Mouse (Mus musculus): Measurements from ENCODE around the gene Wnt11. TPM values are rescaled to one million over a fixed set of nuclear protein-coding genes. Genes with fewer than 3 reads are reported as not detected.

Gene Wnt11
- polyA plus RNA-seq, 1 experiment from 2014 or later: 12.3 TPM

DNA sequence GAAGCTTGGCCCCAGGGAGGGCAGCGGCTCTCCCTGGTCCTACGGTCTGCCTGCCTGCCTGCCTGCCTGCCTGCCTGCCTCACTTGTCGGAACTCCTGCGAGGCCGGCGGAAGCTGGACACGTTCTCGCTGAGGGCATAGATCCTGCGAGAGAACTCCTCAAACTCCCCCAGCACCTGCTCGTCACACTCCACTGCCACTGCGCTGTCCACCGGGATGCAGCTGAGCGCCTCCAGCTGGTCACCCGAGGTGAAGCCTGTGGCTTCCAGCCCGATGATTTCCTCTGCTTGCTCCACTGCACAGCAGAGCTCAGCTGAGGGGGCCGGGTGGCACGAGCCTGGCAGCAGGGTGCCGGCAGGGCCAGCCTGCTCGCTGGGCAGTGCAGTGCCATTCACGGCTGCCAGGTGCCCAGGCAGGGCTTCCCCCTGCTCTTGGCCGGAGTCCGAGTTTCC is 52.9 kb downstream of the Wnt11 start:
- WGBS: 63% methylated on average over 22 of the region's 22 CpGs
- no peaks in the 10 kb centered on the region for H3K27me3 ChIP-seq (ENCODE audit: control insufficient read depth, insufficient read depth, low read depth, low read length)
- peaks cover 2% of the 10 kb centered on the region; the same call in 1 of the 2 replicates for H3K4me1 ChIP-seq (replicated peaks; ENCODE audit: control insufficient read depth, insufficient read depth, low read length)
- H3K4me2 ChIP-seq (ENCODE audit: low read depth, low read length): no peak overlapping the region
- H3K9ac ChIP-seq (ENCODE audit: low read length): no peak overlapping the region
- H3K36me3 ChIP-seq (ENCODE audit: control insufficient read depth, insufficient read depth, low read length): no peaks in the 10 kb centered on the region; the same call in 1 of the 2 replicates
- no peak for ATAC-seq (ENCODE audit: low read depth)
- H3K4me3 ChIP-seq (ENCODE audit: low read length): no peak overlapping the region
- H3K27ac ChIP-seq (ENCODE audit: low read length): no peak overlapping the region
- H3K9me3 ChIP-seq (ENCODE audit: control insufficient read depth, low read length): no peaks in the 10 kb centered on the region

DNA sequence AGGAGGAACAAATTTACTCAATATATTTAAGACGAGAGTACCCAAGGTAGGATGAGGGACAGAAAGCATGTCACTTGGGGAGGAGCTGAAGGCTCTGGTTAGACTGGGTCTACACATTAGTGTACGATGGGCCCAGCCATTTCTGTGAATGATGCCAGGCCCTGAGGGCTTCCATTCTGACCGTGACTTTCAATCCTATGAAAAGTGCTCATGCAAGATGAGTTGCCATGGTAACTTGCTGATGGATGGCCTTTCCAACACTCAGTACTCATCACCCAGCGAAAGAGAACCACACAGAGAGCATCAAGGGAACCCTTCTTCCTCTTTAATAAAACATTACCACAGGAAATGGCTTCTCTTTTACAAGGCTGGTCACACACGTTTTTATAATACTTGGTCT is 53.9 kb downstream of the Wnt11 start:
- ATAC-seq (ENCODE audit: low read depth): no peak
- H3K36me3 ChIP-seq (ENCODE audit: control insufficient read depth, insufficient read depth, low read length): no peaks in the 10 kb centered on the region; the same call in 1 of the 2 replicates
- H3K4me1 ChIP-seq (replicated peaks; ENCODE audit: control insufficient read depth, insufficient read depth, low read length): peaks cover 2% of the 10 kb centered on the region; the same call in 1 of the 2 replicates
- no peak overlapping the region for H3K4me2 ChIP-seq (ENCODE audit: low read depth, low read length)
- no peak overlapping the region for H3K4me3 ChIP-seq (ENCODE audit: low read length)
- no peaks in the 10 kb centered on the region for H3K9me3 ChIP-seq (ENCODE audit: control insufficient read depth, low read length)
- no peak overlapping the region for H3K27ac ChIP-seq (ENCODE audit: low read length)
- H3K27me3 ChIP-seq (ENCODE audit: control insufficient read depth, insufficient read depth, low read depth, low read length): no peaks in the 10 kb centered on the region
- WGBS: 58% methylated on average over 5 of the region's 5 CpGs
- no peak overlapping the region for H3K9ac ChIP-seq (ENCODE audit: low read length)

DNA sequence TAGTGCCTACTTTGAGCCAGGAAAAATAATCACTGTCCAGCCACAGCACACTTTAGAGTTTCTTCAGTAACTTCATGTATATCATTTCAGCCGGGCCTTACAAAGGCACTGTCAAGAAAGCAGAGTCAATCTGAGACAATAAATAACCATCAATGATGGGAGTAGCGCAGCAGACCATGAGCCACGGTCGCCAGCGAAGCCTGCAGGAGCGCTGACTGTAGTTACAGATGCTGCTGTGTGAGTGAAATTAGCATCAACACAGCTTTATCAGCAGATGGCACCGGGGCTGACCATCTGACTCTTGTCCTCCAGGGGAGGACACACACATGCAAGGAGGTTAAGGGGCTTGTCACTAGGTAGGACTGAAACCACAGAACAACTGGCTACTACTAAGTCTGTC is 54.3 kb downstream of the Wnt11 start:
- Histone ChIP-seq H3K9me3 (ENCODE audit: control insufficient read depth, low read length) (no peaks in the 10 kb centered on the region), H3K27me3 (ENCODE audit: control insufficient read depth, insufficient read depth, low read depth, low read length) (no peaks in the 10 kb centered on the region), H3K4me1 (replicated peaks; ENCODE audit: control insufficient read depth, insufficient read depth, low read length) (peaks cover 2% of the 10 kb centered on the region; the same call in 1 of the 2 replicates), H3K4me2 (ENCODE audit: low read depth, low read length) (no peak overlapping the region), H3K4me3 (ENCODE audit: low read length) (no peak overlapping the region), H3K27ac (ENCODE audit: low read length) (no peak overlapping the region), H3K36me3 (ENCODE audit: control insufficient read depth, insufficient read depth, low read length) (no peaks in the 10 kb centered on the region; the same call in 1 of the 2 replicates), H3K9ac (ENCODE audit: low read length) (no peak overlapping the region)
- ATAC-seq (ENCODE audit: low read depth): no peak
- WGBS: 71% methylated on average over 7 of the region's 7 CpGs

DNA sequence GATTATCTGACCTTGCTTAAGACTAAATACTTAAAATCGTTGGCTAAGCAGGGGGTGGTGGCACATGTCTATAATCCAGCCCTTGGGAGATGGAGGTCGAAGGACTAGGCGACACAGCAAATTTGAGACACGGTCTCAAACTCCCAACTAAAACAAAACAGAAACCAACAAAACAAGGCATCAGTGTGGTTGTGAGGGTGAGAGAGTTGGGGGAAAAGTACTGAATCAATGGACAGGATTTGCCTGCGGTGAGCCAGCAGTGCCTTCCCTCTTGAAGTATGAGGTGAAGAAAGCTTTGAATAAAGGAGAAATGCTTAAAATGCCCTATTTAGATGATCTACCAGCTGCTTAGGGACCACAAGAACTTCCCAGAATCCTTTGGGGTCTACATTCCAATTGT is 58.2 kb downstream of the Wnt11 start:
- H3K27ac ChIP-seq (ENCODE audit: low read length): no peak overlapping the region
- H3K4me3 ChIP-seq (ENCODE audit: low read length): no peak overlapping the region
- H3K9ac ChIP-seq (ENCODE audit: low read length): no peak overlapping the region
- H3K4me2 ChIP-seq (ENCODE audit: low read depth, low read length): no peak overlapping the region
- H3K27me3 ChIP-seq (ENCODE audit: control insufficient read depth, insufficient read depth, low read depth, low read length): no peaks in the 10 kb centered on the region
- no peaks in the 10 kb centered on the region for H3K36me3 ChIP-seq (ENCODE audit: control insufficient read depth, insufficient read depth, low read length)
- peaks cover 27% of the 10 kb centered on the region for H3K4me1 ChIP-seq (replicated peaks; ENCODE audit: control insufficient read depth, insufficient read depth, low read length)
- WGBS: 82% methylated on average over 5 of the region's 5 CpGs
- no peaks in the 10 kb centered on the region for H3K9me3 ChIP-seq (ENCODE audit: control insufficient read depth, low read length)
- ATAC-seq (ENCODE audit: low read depth): no peak

DNA sequence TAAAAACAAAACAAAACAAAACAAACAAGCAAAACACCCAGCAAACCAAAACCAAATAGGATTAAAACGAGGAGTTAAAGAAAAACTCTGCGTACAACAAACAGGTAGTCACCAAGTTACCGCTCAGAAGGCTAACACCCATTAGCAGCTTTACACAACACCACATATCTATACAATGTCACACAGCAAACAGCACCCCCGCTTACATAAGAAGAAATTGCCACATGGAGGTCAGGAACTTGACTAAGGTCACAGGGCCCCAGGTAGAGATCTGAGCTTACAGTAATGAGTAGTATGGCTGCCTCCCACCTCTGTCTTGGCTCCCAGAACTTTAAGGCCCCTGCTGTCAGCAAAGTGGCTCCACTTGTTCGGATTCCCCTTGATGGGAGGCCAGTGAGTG is 59.4 kb downstream of the Wnt11 start:
- Histone ChIP-seq H3K4me1 (replicated peaks; ENCODE audit: control insufficient read depth, insufficient read depth, low read length) (peaks cover 32% of the 10 kb centered on the region), H3K27ac (ENCODE audit: low read length) (no peak overlapping the region), H3K9me3 (ENCODE audit: control insufficient read depth, low read length) (no peaks in the 10 kb centered on the region), H3K4me3 (ENCODE audit: low read length) (no peak overlapping the region), H3K9ac (ENCODE audit: low read length) (no peak overlapping the region), H3K36me3 (ENCODE audit: control insufficient read depth, insufficient read depth, low read length) (no peaks in the 10 kb centered on the region), H3K27me3 (ENCODE audit: control insufficient read depth, insufficient read depth, low read depth, low read length) (no peaks in the 10 kb centered on the region), H3K4me2 (ENCODE audit: low read depth, low read length) (no peak overlapping the region)
- no peak for ATAC-seq (ENCODE audit: low read depth)
- 80% methylated on average over 5 of the region's 5 CpGs for WGBS

DNA sequence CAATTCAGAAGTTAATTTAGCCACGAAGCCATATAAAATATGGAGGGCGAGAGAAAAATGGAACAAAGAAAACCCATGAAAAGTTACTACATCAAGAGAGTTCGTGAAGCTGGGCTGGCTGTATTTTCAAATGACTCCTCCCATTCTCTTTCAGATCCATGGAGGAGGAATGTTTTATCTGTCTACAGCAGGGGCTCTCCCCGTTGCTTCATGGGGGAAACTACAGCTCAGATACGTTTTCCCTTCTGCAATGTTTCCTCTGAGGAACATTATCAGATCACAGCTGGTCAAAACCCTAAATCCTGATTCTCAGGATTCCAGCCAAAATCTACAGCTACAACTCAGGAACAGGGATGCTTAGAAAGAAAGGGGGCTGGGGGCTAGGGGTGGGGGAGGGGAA is 59.9 kb downstream of the Wnt11 start:
- WGBS: 40% methylated on average over 5 of the region's 5 CpGs
- Histone ChIP-seq H3K36me3 (ENCODE audit: control insufficient read depth, insufficient read depth, low read length) (no peaks in the 10 kb centered on the region), H3K9me3 (ENCODE audit: control insufficient read depth, low read length) (no peaks in the 10 kb centered on the region), H3K4me3 (ENCODE audit: low read length) (no peak overlapping the region), H3K27me3 (ENCODE audit: control insufficient read depth, insufficient read depth, low read depth, low read length) (no peaks in the 10 kb centered on the region), H3K4me1 (replicated peaks; ENCODE audit: control insufficient read depth, insufficient read depth, low read length) (peaks cover 36% of the 10 kb centered on the region), H3K9ac (ENCODE audit: low read length) (no peak overlapping the region), H3K4me2 (ENCODE audit: low read depth, low read length) (no peak overlapping the region), H3K27ac (ENCODE audit: low read length) (no peak overlapping the region)
- ATAC-seq (ENCODE audit: low read depth): no peak

DNA sequence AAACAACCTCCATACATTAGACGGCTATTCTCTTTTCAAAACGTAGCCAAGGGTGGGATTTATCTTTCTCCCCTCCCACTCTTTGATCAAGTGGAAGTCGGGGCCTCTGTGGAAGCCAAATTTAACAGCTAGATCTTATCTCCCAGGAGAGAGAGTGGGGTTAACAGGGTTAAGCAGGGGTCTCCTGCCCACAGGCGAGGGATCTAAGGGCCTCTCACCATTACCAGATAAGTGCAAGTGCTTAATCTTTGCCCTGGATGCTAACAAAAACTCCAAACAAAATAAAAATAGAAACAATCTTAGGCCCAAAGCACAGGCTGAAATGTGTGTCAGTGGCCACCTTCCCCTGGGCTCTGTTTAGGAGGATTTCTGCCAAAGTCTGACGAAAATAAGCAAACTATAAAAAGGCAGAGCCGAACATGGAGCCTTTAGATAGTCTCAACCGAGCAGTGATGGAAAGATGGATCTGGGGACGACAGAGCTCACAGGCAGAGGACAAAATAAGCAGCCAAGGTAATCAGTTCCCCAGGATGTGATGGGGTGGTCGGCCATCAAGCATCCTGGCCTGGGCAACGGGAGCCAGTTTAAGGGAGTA is 60.7 kb downstream of the Wnt11 start:
- no peaks in the 10 kb centered on the region for H3K9me3 ChIP-seq (ENCODE audit: control insufficient read depth, low read length)
- no peak overlapping the region for H3K9ac ChIP-seq (ENCODE audit: low read length)
- H3K4me1 ChIP-seq (replicated peaks; ENCODE audit: control insufficient read depth, insufficient read depth, low read length): peaks cover 43% of the 10 kb centered on the region
- H3K4me2 ChIP-seq (ENCODE audit: low read depth, low read length): no peak overlapping the region
- no peaks in the 10 kb centered on the region for H3K27me3 ChIP-seq (ENCODE audit: control insufficient read depth, insufficient read depth, low read depth, low read length)
- WGBS: 19% methylated on average over 10 of the region's 10 CpGs
- ATAC-seq (ENCODE audit: low read depth): no peak
- H3K27ac ChIP-seq (ENCODE audit: low read length): peak overlapping the region; percentile 50
- H3K36me3 ChIP-seq (ENCODE audit: control insufficient read depth, insufficient read depth, low read length): no peaks in the 10 kb centered on the region
- H3K4me3 ChIP-seq (ENCODE audit: low read length): no peak overlapping the region

DNA sequence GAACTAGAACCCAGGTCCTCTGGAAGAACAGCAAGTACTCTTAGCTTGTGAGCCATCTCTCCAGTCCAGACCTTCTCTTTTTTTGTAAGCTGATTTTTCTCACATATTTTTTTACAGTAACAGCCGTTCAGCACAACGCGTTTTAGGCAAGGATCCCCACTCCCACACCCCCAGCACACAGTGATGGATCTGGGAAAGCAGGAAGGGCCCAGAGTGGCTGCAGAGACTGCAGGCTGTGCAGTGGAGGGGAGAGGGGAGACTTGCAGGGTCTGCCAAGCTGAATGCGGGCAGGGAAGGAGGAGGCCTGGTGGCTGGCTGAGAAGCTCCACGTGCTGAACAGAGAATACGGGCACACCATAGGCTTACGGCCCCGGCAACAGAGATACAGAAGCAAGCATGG is 62.4 kb downstream of the Wnt11 start:
- peaks cover 5% of the 10 kb centered on the region; the same call in 1 of the 2 replicates for H3K9me3 ChIP-seq (ENCODE audit: control insufficient read depth, low read length)
- H3K4me1 ChIP-seq (replicated peaks; ENCODE audit: control insufficient read depth, insufficient read depth, low read length): peaks cover 43% of the 10 kb centered on the region
- WGBS: 91% methylated on average over 8 of the region's 8 CpGs
- H3K27ac ChIP-seq (ENCODE audit: low read length): no peak overlapping the region
- no peaks in the 10 kb centered on the region for H3K36me3 ChIP-seq (ENCODE audit: control insufficient read depth, insufficient read depth, low read length)
- no peaks in the 10 kb centered on the region for H3K27me3 ChIP-seq (ENCODE audit: control insufficient read depth, insufficient read depth, low read depth, low read length)
- H3K4me3 ChIP-seq (ENCODE audit: low read length): no peak overlapping the region
- no peak for ATAC-seq (ENCODE audit: low read depth)
- H3K9ac ChIP-seq (ENCODE audit: low read length): no peak overlapping the region
- H3K4me2 ChIP-seq (ENCODE audit: low read depth, low read length): no peak overlapping the region

DNA sequence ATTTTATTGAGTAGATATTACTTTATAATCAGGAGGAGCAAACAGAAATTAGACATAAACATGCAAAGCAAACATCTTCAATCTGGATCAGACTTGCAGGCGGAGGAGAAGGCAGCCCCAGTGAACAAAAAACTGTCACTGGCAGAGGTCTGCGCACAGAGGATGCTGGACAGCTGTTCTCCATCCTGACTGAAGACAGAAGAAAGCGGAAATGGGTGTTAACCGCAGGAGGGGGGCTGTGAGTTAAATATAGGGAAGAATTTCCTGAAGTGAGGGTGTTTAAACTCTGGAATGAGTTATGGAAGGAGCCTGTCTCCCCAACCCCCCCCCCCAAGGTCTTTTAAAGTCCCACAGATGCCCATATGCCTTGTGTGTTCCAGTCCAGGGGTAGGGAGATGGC is 64.9 kb downstream of the Wnt11 start:
- Histone ChIP-seq H3K36me3 (ENCODE audit: control insufficient read depth, insufficient read depth, low read length) (no peaks in the 10 kb centered on the region), H3K9me3 (ENCODE audit: control insufficient read depth, low read length) (peaks cover 5% of the 10 kb centered on the region; the same call in 1 of the 2 replicates), H3K9ac (ENCODE audit: low read length) (no peak overlapping the region), H3K27ac (ENCODE audit: low read length) (peak overlapping the region; percentile 85), H3K4me1 (replicated peaks; ENCODE audit: control insufficient read depth, insufficient read depth, low read length) (peaks cover 47% of the 10 kb centered on the region), H3K4me3 (ENCODE audit: low read length) (no peak overlapping the region), H3K27me3 (ENCODE audit: control insufficient read depth, insufficient read depth, low read depth, low read length) (no peaks in the 10 kb centered on the region), H3K4me2 (ENCODE audit: low read depth, low read length) (no peak overlapping the region)
- WGBS: 41% methylated on average over 4 of the region's 4 CpGs
- peak; percentile 86 for ATAC-seq (ENCODE audit: low read depth)

Data from lung, embryonic 16.5 days (tissue).